Mouse (Mus musculus) right cerebral cortex, postnatal 4 days (tissue): ENCODE data around the gene Sh2d3c.

Source experiments
- DNase-seq: peaks from one replicate; pipeline ENCODE4 v3.0.0-alpha.2; 2022

The Sh2d3c gene

DNA sequence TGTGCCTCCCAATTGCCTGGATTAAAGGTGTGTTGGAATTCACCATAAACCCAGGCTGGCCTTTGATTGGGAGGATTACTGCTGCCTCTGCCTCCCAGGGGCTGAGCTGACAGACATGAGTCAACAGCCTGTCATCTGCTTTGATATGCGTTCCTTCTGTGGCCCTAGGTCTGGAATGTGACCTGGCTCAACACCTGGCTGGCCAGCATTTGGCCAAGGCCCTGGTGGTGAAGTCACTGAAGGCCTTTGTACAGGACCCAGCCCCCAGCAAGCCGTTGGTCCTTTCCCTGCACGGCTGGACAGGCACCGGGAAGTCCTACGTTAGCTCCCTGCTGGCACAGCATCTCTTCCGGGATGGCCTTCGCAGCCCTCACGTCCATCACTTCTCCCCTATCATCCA, 37.6 kb downstream of the Sh2d3c start:
- no peak for DNase-seq

DNA sequence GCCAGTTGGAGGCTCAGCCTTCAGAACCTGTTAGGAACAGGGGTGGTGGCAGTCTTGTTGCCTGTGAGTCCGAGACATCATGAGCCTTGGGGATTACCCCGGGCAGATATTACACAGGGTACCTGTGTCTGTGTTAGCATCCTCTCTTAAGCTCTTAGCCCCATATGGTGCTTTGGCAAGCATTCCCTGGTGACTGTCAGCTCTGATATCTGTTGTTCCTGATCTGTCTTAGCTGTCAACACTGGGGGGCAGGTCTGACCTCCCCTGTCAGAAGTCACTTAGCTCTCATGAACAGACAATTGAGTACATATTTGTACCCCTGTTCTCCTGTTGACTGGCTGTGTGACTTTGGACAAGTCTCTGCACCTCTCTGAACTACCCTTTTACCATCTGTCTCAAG, 38.1 kb downstream of the Sh2d3c start:
- DNase-seq = no peak

- DNase-seq = no peak
These were observed 40.5 kb downstream of the Sh2d3c start for GRCm38 (mm10) chr2:32761361-32761760.

GRCm38 (mm10) chr2:32761859-32762258, 41.0 kb downstream of the Sh2d3c start:
- DNase-seq = no peak

GRCm38 (mm10) chr2:32763353-32763752, 42.5 kb downstream of the Sh2d3c start:
- DNase-seq = no peak

GRCm38 (mm10) chr2:32767241-32767640, 46.4 kb downstream of the Sh2d3c start:
- DNase-seq = no peak

DNA sequence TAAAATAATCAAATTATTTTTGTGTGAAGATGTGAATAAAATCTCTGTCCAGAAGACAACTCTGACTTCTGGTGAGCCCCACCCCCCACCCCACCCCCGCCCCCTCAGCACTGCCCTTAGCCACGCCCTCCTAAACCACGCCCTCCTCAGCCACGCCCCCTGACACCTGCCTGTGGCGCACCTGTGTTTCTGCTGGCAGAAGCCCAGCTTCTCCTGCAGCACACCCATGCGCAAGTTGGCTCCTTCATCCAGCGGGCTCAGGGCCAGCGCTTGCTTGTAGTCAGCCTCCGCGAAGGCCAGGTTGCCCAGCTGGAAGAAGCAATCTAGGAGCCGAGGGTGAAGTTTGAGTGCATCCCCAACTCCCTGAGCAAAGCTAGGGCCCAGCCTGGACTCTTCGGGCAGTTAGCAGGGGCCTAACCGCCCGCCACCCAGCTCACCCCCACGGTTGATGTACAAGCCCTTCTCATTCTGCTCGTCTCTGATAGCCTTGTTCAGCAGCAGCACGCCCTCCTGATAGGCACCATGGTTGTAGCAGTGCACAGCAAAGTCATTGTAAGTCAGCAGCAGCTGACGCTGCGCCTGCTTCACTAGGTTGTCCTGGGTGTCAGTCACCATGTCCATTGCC, 47.9 kb downstream of the Sh2d3c start:
- no peak for DNase-seq

GRCm38 (mm10) chr2:32769327-32770085, 48.7 kb downstream of the Sh2d3c start:
- no peak for DNase-seq

DNA sequence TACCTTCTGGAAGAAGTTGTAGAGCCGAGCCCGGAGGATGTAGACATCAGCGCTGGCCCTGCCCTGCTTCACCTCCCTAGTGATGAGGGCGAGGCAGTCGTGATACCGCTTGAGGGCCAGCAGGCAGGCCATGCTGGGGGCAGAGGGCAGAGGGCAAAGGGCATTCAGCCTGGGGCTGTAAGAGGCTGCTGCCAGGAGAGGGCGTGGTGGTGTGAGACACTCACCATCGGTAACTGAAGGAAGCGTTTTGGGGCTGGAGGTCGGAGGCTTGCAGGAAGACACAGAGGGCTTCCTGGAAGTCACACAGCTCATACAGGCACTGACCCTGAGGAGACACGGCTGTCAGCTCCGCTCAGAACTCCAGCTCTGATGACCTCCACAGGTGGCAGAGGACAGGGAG, 51.0 kb downstream of the Sh2d3c start:
- no peak for DNase-seq

DNA sequence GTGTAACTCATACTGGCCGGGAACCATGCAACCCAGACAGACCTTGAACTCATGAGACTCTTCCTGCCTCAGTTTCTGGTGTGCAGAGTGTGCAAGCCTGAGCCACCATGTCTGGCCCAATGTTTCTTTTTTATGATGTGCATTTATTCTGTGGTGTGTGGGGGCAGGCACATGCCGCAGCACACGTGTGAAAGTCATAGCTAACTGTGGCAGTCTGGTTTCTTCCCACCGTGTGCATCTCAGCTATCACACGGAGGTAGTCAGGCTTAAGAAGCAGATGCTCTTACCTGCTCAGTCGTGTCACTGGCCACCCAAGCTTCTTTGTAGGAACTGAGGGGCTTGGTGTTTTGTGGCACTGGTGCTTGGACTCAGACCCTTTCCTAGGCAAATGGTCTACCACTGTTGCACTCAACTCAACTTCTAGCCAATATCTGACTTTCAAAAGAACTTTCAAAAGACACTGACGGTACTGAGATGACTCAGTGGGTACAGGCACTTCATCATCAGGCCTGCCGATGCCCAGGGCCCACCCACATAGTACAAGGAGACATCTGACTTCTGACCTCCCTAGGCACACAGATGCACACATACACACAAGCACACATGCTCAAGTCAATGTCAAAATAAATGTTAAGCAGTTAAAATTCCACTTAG, 51.9 kb downstream of the Sh2d3c start:
- no peak for DNase-seq

GRCm38 (mm10) chr2:32775359-32776074, 54.7 kb downstream of the Sh2d3c start, which contains the start of the genes Ttc16 and Ptrh1:
TSS of gene Ttc16 (minus strand) at chr2:32775633.
TSS of gene Ptrh1 (plus strand) at chr2:32775786.
- peak; percentile 95 for DNase-seq

- no peak for DNase-seq
These were observed 55.3 kb downstream of the Sh2d3c start for GRCm38 (mm10) chr2:32776192-32776591.

DNA sequence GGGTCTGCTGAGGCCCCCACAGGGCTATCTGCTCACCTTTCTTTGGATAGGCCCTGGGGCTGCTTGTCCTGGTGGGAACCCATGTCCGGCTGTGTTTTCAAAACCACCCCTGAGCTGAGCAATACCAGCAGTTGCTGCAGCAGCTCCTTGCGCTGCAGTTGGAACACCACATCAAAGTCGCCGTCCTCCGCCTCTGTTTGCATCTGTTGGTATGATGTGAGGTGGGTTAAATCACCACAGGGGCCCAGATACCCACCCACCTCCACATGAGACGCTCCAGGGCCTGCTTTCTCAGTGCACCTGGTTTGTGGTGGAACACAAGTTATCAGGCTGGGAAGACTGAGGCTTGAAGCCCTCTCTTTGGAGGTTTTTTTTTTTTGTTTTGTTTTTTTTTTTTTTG, 57.2 kb downstream of the Sh2d3c start:
- DNase-seq = no peak

DNA sequence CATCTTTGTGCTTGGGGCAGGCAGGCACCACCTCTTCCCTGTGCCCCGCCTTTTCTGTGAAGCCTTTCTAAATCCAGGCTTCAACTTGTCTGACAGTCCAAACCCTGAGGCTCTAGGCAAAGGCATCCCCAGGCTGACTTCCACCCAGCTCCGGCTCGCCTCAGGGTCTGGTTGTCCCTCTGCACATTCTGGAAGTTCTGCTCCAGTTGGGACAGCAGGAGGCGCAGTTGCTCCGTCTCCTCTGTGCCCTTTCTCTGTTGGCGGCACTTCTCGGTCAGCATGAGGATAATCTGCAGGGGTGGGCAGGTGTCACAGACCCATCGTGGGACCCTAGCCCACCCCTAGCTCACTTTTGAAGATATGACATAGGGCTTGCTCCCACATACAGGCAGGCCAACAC, 58.3 kb downstream of the Sh2d3c start:
- DNase-seq = peak; percentile 62

- DNase-seq = no peak
These were observed 58.9 kb downstream of the Sh2d3c start for GRCm38 (mm10) chr2:32779714-32780113.

GRCm38 (mm10) chr2:32781710-32782109, 60.9 kb downstream of the Sh2d3c start:
- no peak for DNase-seq

- DNase-seq = no peak
These were observed 63.3 kb downstream of the Sh2d3c start, which contains the start of gene Cfap157 for GRCm38 (mm10) chr2:32784048-32784681. TSS of gene Cfap157 (minus strand) at chr2:32784428.

- no peak for DNase-seq
These were observed 66.3 kb downstream of the Sh2d3c start for GRCm38 (mm10) chr2:32787176-32787575.

- no peak for DNase-seq
These were observed 67.7 kb downstream of the Sh2d3c start for GRCm38 (mm10) chr2:32788581-32788980.

DNA sequence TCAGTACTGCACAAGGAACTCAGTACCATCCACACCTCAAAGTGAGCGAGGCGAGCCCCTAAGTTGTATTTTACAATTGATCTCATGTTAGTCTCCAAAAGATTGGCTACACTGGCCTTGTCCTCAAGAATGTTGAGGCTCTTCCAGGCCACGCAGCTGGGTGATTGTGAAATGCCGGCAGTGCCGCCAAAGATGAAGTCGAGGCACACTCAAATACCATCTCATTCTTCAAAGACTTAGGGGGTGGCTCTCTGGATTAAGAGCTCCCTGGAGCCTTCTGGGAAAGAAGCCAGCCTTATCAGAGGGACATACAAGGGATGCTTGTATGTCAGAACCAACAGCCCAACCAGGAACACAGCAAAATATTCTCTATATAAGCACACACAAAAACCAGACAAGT, 70.4 kb downstream of the Sh2d3c start:
- DNase-seq = no peak

GRCm38 (mm10) chr2:32795748-32796418, 75.0 kb downstream of the Sh2d3c start:
- DNase-seq = no peak
